In the genomic region with DNA sequence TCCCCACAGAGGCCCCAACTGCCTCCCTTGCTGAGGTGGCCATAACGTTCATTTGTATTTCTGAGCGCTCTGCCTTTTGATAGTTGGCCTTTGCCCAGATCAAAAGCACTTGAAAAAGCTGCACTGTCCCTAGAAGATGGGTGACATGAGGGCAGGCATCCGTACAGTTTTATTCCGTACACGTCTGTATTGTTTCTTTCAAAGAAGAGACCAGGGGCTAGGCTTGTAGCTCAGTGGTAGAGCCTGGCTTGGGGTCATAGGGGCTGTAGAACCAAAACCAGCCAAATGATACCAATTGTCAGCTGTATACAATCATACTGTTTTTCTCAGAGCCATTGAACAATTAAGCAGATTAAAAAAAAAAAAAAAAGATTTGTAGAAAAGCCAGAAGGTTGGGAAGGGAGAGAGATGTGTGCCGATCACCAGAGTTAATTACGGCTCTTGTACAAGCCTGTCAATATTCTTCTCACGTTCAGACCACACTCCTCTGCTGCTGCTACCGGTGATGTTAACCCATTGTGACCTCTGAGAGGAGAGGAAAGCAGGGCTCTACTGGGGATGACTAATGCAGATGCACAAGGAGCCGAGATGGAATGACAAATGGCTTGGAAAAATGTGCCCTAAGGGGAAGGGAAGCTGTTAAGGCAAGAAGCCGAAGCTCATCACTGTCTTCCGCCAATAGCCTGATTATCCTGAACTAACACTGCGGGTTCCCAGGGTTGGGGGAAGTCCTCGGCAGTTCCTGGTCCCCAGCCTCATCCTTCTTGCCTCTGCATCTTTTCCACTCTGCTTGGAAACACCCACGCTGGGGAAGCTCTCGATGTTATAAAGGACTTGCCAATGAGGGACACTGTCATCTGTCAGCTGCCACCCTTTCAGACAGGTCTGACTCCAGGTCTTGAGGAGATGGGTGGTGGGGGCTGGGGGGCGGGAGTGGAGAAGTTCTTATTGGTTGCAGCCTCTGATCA, we compare ENCODE assay signal across 15 mouse cellular contexts.
A peak's percentile ranks its signal among the peaks of the same experiment; 100 is the strongest.
DNase-seq lines count a peak whose midpoint lies in the region; ATAC-seq lines count a peak whose summit lies in the region.
"Had no signal": no experiment of that assay in that cellular context is flagged by ENCODE, and none has a peak within 500 bp of the region (broad histone marks: within the 10 kb centered on the region; RNA-seq: fewer than 3 reads in every experiment).

No protein-coding gene starts in this region.

- H3K4me3 ChIP-seq in forebrain, embryonic 13.5 days, result no peak overlapping the region
- H3K4me3 ChIP-seq in hindbrain, embryonic 16.5 days (ENCODE audit: low read length), result 0 out of 2 replicates have a peak overlapping the region, but pooled peaks have one; percentile 4
- no peak overlapping the region for H3K4me3 ChIP-seq in neural tube, embryonic 13.5 days
- H3K4me3 ChIP-seq: embryonic facial prominence, embryonic 15.5 days; heart, embryonic 10.5 days; left cerebral cortex, adult 2 months; lung, embryonic 15.5 days; megakaryocyte, embryonic 14.5 days had no signal

- no peak overlapping the region for H3K9ac ChIP-seq in forebrain, embryonic 13.5 days
- no peak overlapping the region for H3K9ac ChIP-seq in hindbrain, embryonic 16.5 days (ENCODE audit: low read depth, low read length)
- H3K9ac ChIP-seq in neural tube, embryonic 13.5 days, result no peak overlapping the region
- H3K9ac ChIP-seq: embryonic facial prominence, embryonic 15.5 days; lung, embryonic 15.5 days had no signal

- DNase-seq in embryo, embryonic 10 days (ENCODE audit: low spot score), result peak; percentile 44
- DNase-seq in embryo, embryonic 9.5 days (ENCODE audit: extremely low spot score), result no peak
- DNase-seq in left cerebral cortex, adult 18-20 months (ENCODE audit: low spot score in 2 of 2), result no peak
- no peak for DNase-seq in layer of hippocampus, postnatal 14 days (ENCODE audit: low spot score in 2 of 2)
- DNase-seq in kidney, postnatal 14 days, result no peak
- DNase-seq: thymus, postnatal 36 days had no signal

- H3K4me2 ChIP-seq in forebrain, embryonic 13.5 days, result peak overlapping the region; percentile 35
- H3K4me2 ChIP-seq in hindbrain, embryonic 16.5 days (ENCODE audit: low read length), result peak overlapping the region; percentile 32
- peak overlapping the region; percentile 41 for H3K4me2 ChIP-seq in neural tube, embryonic 13.5 days
- H3K4me2 ChIP-seq: embryonic facial prominence, embryonic 15.5 days; lung, embryonic 15.5 days had no signal

- peaks cover 24% of the 10 kb centered on the region for H3K4me1 ChIP-seq in forebrain, embryonic 13.5 days
- peaks cover 6% of the 10 kb centered on the region for H3K4me1 ChIP-seq in hindbrain, embryonic 16.5 days (ENCODE audit: control insufficient read depth, insufficient read depth, low read depth, low read length)
- peaks cover 22% of the 10 kb centered on the region for H3K4me1 ChIP-seq in neural tube, embryonic 13.5 days (replicated peaks)
- H3K4me1 ChIP-seq: lung, embryonic 15.5 days; megakaryocyte, embryonic 14.5 days had no signal

- peak; percentile 80 for ATAC-seq in forebrain, embryonic 13.5 days
- ATAC-seq in hindbrain, embryonic 16.5 days, result peak; percentile 67; the same call in 1 of the 2 replicates
- ATAC-seq in neural tube, embryonic 13.5 days (ENCODE audit: low read depth), result peak; percentile 64

- no peaks in the 10 kb centered on the region for H3K36me3 ChIP-seq in forebrain, embryonic 13.5 days (ENCODE audit: poor library complexity, severe bottlenecking)
- H3K36me3 ChIP-seq in hindbrain, embryonic 16.5 days (ENCODE audit: control insufficient read depth, insufficient read depth, low read length), result no peaks in the 10 kb centered on the region
- no peaks in the 10 kb centered on the region for H3K36me3 ChIP-seq in neural tube, embryonic 13.5 days
- H3K36me3 ChIP-seq: embryonic facial prominence, embryonic 15.5 days; heart, embryonic 10.5 days; lung, embryonic 15.5 days had no signal

- H3K27me3 ChIP-seq in forebrain, embryonic 13.5 days, result no peaks in the 10 kb centered on the region
- no peaks in the 10 kb centered on the region for H3K27me3 ChIP-seq in hindbrain, embryonic 16.5 days (replicated peaks; ENCODE audit: control insufficient read depth, insufficient read depth, low read length)
- no peaks in the 10 kb centered on the region for H3K27me3 ChIP-seq in neural tube, embryonic 13.5 days
- H3K27me3 ChIP-seq: embryonic facial prominence, embryonic 15.5 days; lung, embryonic 15.5 days had no signal

- peak overlapping the region; percentile 61 for H3K27ac ChIP-seq in forebrain, embryonic 13.5 days
- no peak overlapping the region for H3K27ac ChIP-seq in hindbrain, embryonic 16.5 days (ENCODE audit: low read depth, low read length)
- peak overlapping the region; percentile 59 for H3K27ac ChIP-seq in neural tube, embryonic 13.5 days (replicated peaks)
- H3K27ac ChIP-seq: embryonic facial prominence, embryonic 15.5 days; heart, embryonic 10.5 days; kidney, postnatal 0 days; left cerebral cortex, adult 2 months; lung, embryonic 15.5 days had no signal

- 24% methylated on average over 17 of the region's 17 CpGs for WGBS in forebrain, embryonic 13.5 days
- WGBS in hindbrain, embryonic 16.5 days, result 15% methylated on average over 17 of the region's 17 CpGs
- 20% methylated on average over 17 of the region's 17 CpGs for WGBS in neural tube, embryonic 13.5 days

- H3K9me3 ChIP-seq in forebrain, embryonic 13.5 days (replicated peaks), result no peaks in the 10 kb centered on the region
- no peaks in the 10 kb centered on the region for H3K9me3 ChIP-seq in hindbrain, embryonic 16.5 days (ENCODE audit: control insufficient read depth, low read length)
- no peaks in the 10 kb centered on the region for H3K9me3 ChIP-seq in neural tube, embryonic 13.5 days
- H3K9me3 ChIP-seq: embryonic facial prominence, embryonic 15.5 days; heart, embryonic 10.5 days; lung, embryonic 15.5 days; megakaryocyte, embryonic 14.5 days had no signal
